Mouse (Mus musculus) c-Kit-negative CD71-positive TER-119-positive erythroid progenitor cells, embryonic 14.5 days (primary cell): ENCODE results near the gene Kcnc1.

ENCODE experiments used
- DNase-seq: peaks from one replicate; pipeline ENCODE4 v3.0.0-alpha.2; 2013; ENCODE audit warnings: low read depth, low spot score

The Kcnc1 gene

DNA sequence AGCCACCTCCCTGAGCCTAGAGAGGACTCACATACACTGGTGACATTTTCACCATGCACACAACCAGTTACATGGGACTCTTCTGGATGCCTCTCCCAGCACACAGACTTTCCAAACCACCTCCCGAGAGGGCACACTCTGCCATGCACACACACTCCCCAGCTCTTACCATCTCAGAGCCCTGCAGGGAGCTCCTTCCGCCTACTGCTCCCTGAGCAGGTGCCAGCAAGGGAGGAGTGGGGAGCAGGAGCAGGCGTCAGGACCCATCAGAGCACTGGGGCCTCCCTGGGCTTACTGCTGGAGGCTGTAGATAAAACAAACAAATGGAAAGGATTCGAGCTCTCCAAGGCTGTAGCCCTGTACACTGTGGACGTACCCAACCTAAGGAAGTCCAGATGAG, 25.2 kb downstream of the Kcnc1 start:
- no peak for DNase-seq

DNA sequence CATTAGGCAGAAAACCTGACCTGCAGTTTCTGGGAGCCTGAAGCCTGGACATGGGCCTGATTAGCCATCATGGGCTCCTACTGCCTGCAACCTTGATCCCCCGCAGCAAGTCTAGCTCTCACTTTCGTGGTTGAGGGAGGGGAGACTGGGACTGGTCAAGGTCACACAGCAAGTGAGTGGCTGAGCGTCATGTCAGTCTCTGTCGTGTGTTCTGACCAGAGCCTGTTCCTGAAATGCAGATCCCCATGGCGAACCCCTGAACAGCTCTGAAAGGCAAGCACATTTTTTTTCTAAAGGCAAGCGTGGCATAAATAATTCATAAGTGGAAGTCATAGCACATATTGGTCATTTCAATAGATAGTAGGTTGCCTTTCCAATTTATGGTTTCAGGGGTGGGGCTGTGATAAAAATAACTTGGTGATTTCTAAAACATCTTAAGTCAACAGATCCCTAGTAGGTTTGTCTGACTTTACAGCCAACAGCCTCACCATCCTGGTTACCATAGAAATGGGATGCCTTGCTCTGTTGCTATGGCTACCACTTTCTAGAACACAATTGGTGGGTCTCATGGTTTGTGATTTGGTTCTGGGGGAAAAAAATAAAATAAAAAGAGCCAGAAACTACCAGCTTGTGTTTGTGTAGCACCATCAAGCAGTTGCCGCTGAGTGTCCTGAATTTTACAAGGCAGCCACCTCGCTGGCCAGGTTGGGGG, 25.9 kb downstream of the Kcnc1 start:
- DNase-seq = no peak

DNA sequence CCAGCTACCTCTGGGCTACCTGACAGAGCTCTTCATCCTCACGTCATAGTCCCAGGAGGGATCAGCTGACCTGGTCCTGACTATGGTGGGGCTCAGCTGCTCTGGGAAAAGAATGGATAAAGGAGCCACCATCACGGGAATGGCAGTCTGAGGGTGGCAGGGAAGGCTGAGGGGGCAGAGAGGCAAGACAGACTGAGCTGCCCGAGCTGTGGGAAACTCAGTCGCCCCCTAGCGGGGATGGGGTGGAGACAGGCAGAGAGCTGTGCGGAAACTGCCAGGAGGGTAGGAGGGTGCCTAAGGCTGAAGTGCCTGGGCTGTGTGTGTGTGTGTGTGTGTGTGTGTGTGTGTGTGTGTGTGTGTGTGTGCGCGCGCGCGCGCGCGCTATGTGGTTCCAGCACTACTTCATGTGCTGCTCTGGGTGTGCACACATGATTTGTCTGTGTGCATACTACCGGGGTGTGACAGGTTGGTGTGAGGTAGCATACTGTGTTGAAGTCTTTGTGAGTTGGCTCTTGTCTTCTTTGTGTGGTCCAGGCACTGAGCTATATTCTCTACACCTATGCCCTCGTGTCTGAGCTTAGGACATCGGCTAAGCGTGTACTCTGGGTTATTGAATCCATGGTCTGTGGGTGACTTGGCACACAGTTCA, 26.6 kb downstream of the Kcnc1 start:
- DNase-seq = no peak

DNA sequence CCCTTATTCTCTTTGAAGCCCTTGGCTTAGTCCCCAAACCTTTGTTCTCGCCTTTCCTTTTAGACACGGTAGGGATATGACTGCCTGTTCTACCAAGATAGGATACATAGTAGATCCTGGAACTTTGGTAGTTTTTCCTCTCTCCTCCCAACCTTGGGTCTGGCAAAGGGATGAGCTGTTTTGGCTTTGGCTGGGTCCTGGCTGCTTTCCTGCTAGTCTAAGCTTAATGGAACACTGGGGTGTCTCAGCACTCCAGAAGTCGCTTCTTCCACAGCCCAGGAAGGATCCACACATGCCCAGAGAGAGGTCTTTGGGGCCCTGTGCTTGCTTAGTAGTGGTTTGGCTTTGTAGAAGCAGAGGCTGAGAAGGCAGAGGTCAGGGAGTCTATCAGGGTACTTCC, 27.7 kb downstream of the Kcnc1 start:
- no peak for DNase-seq

DNA sequence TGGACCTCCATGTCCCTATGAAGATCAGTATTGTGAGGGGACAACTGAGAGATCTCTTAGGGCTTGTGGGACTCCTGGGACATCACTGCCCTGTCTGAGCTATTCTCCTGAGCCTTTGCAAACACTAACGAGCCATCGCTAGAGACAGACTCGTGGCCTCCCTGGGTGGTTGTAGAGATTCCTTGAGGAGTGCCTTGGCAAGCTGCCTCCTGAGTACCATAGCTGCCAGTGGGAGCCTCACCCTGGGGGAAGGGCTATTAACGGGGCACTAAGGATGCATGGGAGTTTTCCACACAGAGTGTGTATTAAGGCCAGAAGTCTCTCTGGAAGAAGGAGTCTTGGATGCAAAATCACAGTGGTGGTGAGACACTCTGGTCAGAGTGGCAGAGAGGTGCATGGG, 28.7 kb downstream of the Kcnc1 start:
- no peak for DNase-seq

DNA sequence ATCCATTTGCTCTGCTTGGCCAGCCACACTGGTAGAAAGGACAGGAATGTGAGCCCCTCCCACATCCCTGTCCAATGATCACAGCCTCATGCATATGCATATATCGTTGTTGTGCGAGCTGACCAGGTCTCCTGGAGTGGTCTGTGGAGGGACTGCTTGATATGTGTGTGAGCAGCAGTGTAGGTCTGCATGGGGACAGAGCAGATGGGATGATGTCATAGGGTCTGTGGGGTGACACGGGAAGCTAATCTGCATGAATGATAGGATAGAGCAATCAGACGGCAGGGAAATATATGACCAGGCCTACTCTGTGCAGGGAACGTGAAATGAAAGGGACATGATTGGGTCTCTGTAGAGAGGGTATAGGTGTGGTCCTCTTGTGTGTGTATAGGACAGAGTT, 37.6 kb downstream of the Kcnc1 start:
- DNase-seq = no peak

DNA sequence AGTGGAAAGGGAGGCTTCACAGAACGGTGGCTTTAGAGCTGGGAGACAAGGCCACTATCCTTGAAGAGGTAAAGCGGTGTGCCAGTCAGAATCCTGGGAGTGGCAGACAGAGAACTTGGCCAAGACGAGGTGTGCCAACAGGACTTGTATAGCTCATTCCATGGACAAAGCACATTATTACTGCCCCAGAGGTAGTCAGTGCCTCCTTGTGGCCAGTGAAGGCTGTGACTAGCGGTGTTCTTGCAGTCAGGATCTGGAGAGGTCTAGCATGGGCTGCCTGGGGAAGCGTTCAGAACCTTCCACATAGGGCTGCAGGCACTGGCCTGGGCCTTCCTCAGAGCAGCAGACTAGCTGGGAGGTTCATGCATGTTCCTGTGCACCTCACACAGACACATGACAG, 39.5 kb downstream of the Kcnc1 start:
- DNase-seq = no peak

DNA sequence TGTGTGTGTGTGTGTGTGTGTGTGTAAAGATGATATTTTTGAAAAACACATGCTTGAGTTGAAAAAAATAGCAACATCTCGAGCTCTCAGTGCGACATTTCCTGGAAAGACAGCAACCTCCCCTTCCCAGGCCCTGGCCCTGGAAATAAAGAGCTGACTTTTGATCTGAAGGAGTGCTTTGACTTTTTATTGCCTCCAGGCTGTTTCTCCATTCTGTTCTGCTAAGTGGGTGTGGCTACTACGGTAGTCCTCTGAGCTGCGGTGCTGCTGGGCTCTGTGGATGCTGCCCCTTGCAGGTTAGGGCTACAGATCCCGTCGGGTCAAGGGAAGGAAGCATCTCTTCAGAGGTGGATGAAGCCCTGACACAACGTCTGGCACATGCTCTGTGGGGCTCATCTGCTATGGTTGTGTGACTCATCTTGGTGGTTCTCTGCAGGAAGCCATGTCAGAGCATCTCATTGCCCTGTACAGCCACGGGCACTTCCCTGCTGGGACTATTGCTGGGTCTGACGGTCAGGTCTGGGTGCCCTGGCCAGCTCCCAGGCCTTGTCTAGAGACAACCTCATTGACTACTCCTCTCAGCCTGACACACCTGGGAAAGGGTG, 42.3 kb downstream of the Kcnc1 start:
- no peak for DNase-seq

DNA sequence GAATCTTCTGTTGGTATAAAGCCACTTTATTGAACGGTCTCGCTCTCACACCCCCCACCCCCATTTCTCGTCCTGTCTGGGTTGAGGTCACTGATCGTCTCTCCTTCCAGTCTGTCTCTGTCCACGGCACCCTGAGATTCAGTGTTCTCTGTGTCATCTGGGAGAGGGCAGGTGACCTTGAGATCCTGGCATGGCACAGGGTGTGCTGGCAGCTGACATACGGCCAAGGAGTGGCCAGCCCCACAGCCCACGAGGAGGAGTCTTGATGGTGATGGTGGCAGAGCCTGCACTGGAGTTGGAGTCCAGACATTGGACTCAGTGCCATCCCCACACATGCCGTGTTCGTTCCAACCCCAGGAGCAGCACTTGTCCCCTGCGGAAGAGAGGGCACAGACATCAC, 46.9 kb downstream of the Kcnc1 start:
- DNase-seq = no peak

DNA sequence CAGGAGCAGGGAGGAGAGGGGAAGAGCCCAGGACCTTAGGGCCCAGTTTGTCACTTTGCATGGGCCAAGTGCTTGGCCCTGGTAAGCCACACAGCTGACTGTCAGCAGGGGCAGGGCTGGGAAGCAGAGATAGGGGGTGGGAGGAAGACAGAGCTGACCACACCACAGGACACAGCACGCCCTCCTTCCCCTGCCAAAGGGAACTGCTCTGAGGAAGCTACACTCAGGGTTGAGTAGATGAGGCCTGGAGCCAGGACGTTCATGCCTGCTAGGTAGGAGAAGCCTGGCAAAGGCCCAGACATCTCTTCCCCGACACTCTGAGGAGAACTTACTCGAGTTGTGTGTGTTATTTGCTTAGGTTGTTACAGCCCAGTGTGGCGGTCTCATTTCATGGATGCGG, 49.6 kb downstream of the Kcnc1 start:
- no peak for DNase-seq

DNA sequence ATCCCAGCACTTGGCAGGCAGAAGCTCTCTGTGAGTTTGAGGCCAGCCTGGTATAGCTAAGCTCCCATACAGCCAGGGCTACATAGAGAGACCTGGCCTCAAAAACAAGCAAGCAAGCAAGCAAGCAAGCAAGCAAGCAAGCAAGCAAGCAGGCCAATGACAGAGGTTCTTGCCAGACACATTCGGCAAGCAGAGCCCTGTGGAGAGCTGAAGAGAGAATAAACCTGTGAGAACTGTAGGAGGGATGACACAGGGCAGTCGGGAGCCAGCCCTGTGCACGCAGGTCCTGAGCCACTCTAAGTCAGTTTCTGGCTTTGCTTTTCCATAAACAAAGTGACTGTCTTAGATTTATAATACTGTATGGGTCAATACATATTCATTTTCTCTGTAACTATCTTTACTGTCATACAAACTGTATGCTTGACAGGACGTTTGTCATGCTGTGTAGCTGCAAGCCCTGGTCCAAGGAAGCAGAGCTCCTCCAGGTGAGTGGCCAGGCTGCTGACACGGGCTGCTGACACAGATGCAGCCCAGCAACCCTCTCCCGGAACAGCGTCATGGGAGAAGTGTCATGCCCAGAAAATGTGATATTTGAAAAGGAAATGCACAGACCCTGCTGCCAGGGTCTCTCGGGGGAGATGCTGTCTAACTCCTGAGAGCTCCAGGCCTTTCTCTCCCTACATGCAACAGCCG, 51.3 kb downstream of the Kcnc1 start:
- no peak for DNase-seq

DNA sequence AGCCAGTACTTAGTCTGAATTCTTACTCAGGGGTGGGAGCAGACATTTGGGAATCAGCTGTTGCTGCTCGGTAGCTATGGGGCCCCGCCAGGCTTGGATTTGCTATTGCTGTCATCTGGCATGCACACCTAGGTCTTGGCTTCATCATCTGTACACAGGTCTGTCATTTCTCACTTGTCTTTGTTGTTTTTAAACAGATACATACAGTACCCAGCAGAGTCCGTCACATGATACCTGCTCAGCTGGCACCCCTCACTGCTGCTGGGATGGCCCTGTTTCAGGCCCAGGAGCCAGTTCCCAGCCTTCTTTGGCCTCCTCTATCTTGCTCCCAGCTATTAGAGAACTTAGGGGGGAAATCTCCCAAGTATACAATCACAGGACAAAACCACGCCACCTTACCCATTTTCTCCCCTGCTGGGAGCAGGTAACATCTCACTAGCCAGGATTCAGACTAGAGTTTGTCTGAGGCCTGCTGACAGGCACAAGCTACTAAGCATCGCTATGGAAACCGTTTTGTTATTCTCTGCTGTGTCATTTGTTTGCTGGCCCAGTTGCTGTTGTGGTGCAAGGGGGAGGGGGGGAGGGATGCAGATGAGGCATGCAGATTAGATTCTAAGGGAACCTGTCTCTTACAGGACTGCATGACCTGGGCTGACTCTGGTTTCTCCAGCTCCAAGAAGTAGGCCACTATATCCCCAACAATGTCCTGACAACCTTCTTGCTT, 52.8 kb downstream of the Kcnc1 start:
- DNase-seq = no peak

DNA sequence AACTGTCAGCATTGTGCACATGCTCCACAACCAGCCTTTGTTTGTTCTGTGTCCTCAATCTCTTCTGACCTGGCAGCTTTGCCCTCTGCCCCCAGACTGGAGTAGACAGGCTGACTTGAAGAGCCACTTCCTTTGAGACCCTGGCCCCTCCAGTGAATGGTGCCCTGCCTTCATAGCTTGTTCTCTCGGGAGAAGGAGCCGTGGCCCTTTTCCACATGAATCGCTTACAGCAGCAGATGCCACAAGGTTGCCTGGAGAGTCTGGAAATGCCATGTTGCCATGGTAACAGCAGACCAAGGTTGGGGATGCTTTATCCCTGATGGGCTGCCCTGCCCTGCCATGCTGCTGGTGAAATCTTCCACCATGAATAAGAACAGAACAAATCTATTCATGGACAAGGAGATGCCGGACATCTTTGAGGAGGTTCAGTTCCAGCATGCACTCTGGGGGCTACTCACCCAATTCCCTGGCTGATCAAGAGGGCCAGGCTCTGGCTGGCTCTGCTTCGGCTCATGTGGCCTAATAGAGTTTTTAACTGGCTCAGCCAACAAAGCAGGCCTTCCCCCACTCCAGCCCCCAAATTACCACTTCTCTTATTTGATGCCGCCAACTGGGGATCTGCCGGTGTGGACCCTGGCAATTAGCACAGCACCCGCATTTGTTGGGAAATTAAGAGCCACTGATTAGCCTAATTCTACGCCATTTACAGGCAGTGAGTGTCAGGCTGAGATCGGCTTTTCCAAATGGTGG, 57.8 kb downstream of the Kcnc1 start:
- DNase-seq = no peak

DNA sequence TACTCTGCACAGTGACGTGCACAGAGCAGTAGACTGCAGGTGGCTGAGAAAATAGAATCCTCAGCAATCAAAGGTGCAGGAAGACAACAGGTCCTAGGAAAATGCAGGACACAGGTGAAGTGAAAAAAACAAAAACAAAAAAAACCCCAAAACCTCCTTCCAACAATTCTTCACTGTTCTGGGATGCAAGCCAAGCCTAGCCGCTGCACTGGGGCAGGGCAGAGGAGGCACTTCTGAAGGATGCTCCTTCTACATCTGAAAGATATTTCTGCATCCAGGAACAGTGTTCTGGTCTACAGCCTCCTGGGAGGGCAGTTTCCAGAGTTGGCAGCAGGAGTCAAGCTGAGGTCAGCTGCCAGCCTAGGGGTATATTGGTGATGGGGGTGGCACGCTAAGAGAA, 61.6 kb downstream of the Kcnc1 start:
- no peak for DNase-seq

DNA sequence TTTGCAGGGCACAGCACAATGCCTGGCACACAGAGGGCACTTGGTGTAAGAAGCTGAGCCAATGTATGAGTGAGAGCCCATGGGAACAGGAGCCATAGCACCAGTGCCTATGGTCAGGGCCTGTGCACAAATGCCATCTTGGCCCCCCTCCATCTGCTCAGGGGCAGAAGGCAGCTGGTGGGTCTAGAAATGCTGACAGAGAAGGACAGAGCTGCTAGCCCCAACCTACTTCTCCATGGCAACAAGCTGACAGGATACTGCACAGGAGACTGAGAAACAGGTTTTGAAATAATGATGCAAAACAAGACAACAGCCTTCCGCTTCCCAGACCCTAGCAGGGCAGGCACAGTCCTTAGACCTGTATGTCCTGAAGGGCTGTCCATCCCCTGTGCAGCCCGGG, 62.9 kb downstream of the Kcnc1 start:
- no peak for DNase-seq

DNA sequence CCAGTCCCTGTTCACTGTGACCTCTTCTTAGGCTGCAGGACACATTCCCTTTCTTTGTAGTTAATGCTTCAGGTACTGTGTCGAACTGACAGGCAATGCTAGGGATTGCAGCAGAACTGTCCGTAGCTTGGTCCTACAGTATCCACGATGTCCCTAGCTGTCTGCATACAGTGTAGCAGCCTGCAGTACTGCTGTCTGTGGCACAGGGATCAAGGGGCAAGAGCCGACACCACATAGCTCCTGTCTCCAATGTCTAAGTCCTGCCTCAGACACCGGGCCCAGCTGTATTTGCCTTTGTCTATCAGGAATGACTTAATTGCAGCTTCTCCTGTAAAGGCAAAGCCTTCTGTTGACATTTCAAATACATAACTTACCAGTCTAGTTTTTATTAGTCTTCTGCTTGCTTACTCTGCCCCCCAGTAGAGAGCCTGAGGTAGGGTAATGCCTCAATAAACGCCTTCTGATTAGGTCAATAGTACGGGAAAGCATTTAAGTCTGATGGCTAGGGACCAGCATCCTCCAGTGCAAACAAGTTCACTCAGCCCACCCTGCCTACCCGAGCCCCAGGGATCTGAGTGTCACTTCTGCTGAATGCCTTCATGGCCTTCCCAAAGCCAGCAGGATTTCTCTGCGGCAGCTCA, 63.4 kb downstream of the Kcnc1 start:
- no peak for DNase-seq

DNA sequence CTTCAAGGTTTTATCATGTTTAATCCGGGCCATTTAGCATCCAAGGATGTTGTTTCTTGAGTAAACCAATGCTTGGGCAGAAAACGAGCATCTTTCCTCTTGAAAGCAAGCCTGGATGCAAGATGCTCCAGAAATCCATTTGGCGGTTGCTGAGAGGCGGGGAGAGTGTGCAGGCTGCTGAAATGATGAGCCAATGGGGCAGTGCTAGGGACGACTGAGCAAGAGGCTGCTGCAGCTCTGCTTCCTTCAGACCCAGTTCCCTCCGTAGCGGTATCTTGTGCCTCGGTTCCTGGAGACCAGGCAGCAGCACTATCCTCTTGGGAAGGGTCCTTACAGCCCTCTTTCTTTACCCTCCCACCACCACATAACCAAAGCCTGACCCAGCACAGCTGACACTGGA, 66.0 kb downstream of the Kcnc1 start:
- DNase-seq = no peak

DNA sequence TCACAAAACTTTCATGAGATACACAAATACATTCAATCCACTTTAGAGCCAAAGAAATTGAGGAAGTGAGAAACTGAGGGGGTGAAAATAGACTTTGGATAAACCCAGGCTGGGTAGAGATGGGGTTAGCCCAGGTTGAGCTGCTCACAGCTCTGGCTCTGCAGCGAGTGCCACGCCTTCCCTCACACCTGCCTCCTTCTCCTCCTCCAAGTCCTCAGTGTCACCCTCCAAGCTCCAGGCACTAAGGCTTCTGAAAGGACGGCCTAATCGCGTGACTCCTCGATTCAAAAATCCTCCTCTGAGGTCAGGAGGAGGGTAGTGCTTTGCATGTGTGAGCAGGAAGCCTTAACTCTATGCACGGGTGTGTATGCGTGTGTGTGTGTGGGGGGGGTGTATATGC, 66.8 kb downstream of the Kcnc1 start:
- no peak for DNase-seq

DNA sequence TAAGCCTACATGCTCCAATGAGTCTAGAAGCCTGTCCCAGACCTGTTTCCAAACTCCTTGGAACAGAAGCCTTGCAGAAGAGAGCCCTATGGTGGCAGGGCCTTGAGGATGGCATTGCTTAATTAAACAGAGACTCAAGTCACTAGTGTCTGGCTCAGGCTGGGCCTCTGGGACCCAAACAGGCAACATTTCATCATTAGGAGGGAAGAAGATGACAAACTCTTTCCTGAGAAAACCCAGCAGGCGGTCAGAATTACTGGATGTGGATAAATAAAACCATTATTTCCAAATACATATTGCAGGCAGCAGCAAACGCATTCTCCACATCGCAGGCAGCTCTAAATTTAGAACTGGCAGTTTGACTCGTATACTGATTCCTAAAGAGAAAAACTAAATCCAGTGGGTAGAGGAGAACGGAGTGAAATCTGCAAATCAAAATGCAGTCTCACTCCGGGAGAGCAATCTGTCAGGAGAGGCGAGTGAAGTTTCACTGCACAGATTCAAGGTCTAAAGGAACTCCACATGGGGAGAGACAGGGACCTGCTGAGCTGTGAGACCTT, 70.2 kb downstream of the Kcnc1 start:
- no peak for DNase-seq

DNA sequence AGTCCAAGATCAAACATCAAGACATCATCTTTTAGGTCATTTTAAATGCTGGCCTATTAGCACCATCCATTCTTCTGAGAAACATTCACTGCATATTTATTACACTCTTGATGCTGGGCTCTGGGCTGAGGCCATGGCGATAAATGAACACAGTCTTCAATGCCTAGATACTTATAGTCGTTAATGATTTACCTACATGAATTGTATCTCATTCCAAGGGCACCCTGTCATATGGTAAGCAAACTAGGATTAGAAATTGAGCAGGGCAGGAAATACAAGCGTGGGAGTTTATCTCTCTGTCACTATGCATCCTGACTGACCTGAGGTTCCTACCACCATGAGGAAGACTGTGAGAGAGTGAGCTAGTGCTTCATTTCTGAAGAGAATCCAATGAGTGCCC, 73.2 kb downstream of the Kcnc1 start:
- DNase-seq = no peak
